Mouse (Mus musculus): ENCODE measurements around the gene Ticam1. TPM values are rescaled to one million over a fixed set of nuclear protein-coding genes. Genes with fewer than 3 reads are reported as not detected.

Ticam1 gene
- total and polyA plus RNA-seq, 3 experiments: 6.4 to 18.6 (median 17.6) TPM

GRCm38 (mm10) chr17:56219805-56220204 is 56.8 kb downstream of the Ticam1 start:
- TF ChIP-seq ELF1 (IDR thresholded peaks at IDR 0.05; ENCODE audit: low read depth, low read length): no peak
- no peak for TF ChIP-seq MAFK (IDR thresholded peaks at IDR 0.05; ENCODE audit: insufficient replicate concordance, low read length)
- TF ChIP-seq E2F4 (IDR thresholded peaks at IDR 0.05; ENCODE audit: insufficient replicate concordance, low read depth, low read length): no peak
- no peak for TF ChIP-seq BHLHE40 (IDR thresholded peaks at IDR 0.05; ENCODE audit: low read depth, low read length)
- TF ChIP-seq ZKSCAN1 (IDR thresholded peaks at IDR 0.05; ENCODE audit: borderline replicate concordance, low read depth, low read length): no peak
- TF ChIP-seq SMC3 (IDR thresholded peaks at IDR 0.05; ENCODE audit: low read depth, low read length): no peak
- no peak for TF ChIP-seq NELFE (IDR thresholded peaks at IDR 0.05; ENCODE audit: low read depth, low read length)
- TF ChIP-seq UBTF (IDR thresholded peaks at IDR 0.05; ENCODE audit: low read depth, low read length): no peak
- TF ChIP-seq JUND (conservative IDR thresholded peaks at IDR 0.05; ENCODE audit: low read depth, low read length): no peak
- no peak for TF ChIP-seq ZC3H11A (IDR thresholded peaks at IDR 0.05; ENCODE audit: low read depth, low read length)
- no peak for TF ChIP-seq TBP (conservative IDR thresholded peaks at IDR 0.05; ENCODE audit: low read depth, low read length)
- TF ChIP-seq MAX (IDR thresholded peaks at IDR 0.05; ENCODE audit: low read length): no peak
- TF ChIP-seq CTCF (conservative IDR thresholded peaks at IDR 0.05 in 1 of 2, IDR thresholded peaks at IDR 0.05 in 1 of 2; ENCODE audit: low read depth in 2 of 2, low read length in 2 of 2): no peak
- no peak for TF ChIP-seq MEF2A (IDR thresholded peaks at IDR 0.05; ENCODE audit: borderline replicate concordance, low read depth, low read length)
- no peak for TF ChIP-seq CHD2 (IDR thresholded peaks at IDR 0.05; ENCODE audit: low read length)
- no peak for TF ChIP-seq RCOR1 (conservative IDR thresholded peaks at IDR 0.05; ENCODE audit: low read depth, low read length)
- peaks cover 24% of the 10 kb centered on the region for H3K27me3 ChIP-seq (replicated peaks)
- H3K9me3 ChIP-seq (replicated peaks; ENCODE audit: low read length): no peaks in the 10 kb centered on the region
- peaks cover 10 to 32% of the 10 kb centered on the region in 2 experiments for H3K4me1 ChIP-seq (ENCODE audit: control insufficient read depth in 1 of 2, insufficient read depth in 2 of 2)
- no peak overlapping the region for H3K27ac ChIP-seq (ENCODE audit: insufficient read depth, low read depth)
- H3K4me3 ChIP-seq (replicated peaks in 1 of 3; ENCODE audit: low read depth in 2 of 3, low read length in 2 of 3, poor library complexity in 1 of 3): no peak overlapping the region
- peaks cover 0 to 21% of the 10 kb centered on the region in 2 experiments for H3K36me3 ChIP-seq (replicated peaks in 1 of 2; ENCODE audit: control insufficient read depth in 1 of 2, insufficient read depth in 1 of 2, low read length in 1 of 2)
- no peak overlapping the region; the same call in 1 of the 2 replicates for H3K4me2 ChIP-seq (ENCODE audit: insufficient read depth, low read depth, poor library complexity, severe bottlenecking)
- no peak for DNase-seq (ENCODE audit: extremely low read depth)
- dilution Hi-C loops (cut with MboI; ENCODE audit: extremely low pct_ligation_motif_present, extremely low pct_unique_long_range_greater_than_20kb, low sequenced_read_pairs) (no loop called here), in situ Hi-C loops (cut with MboI; ENCODE audit: low pct_ligation_motif_present, low pct_unique_long_range_greater_than_20kb, low sequenced_read_pairs) (no loop called here)
- no peaks in the 10 kb centered on the region for H3K79me2 ChIP-seq (replicated peaks; ENCODE audit: control insufficient read depth, extremely low read depth, insufficient read depth, poor library complexity, severe bottlenecking)
- H3K9ac ChIP-seq (ENCODE audit: insufficient read depth, low read depth): no peak overlapping the region

Other genes with a start within 250 kb of the Ticam1 start
- 29.3 and 33.5 TPM in 2 replicates for gene Sh3gl1, start 240.2 kb downstream of the Ticam1 start, total RNA-seq (2012; rRNA removed)
- 38.0 and 39.4 TPM in 2 replicates for gene Sh3gl1, start 240.2 kb downstream of the Ticam1 start, total RNA-seq (2014; rRNA removed)
- 32.1 and 39.0 TPM in 2 replicates for gene Sh3gl1, start 240.2 kb downstream of the Ticam1 start, polyA plus RNA-seq (2012; ENCODE audit: insufficient read length, low read depth)
- gene Chaf1a, start 236.3 kb downstream of the Ticam1 start, total RNA-seq (2012; rRNA removed): 39.3 and 55.0 TPM in 2 replicates
- 18.4 and 18.6 TPM in 2 replicates for gene Chaf1a, start 236.3 kb downstream of the Ticam1 start, total RNA-seq (2014; rRNA removed)
- 97.1 and 135 TPM in 2 replicates for gene Chaf1a, start 236.3 kb downstream of the Ticam1 start, polyA plus RNA-seq (2012; ENCODE audit: insufficient read length, low read depth)
- 26.8 and 27.8 TPM in 2 replicates for gene Ubxn6, start 201.8 kb downstream of the Ticam1 start, total RNA-seq (2012; rRNA removed)
- 23.9 and 29.1 TPM in 2 replicates for gene Ubxn6, start 201.8 kb downstream of the Ticam1 start, total RNA-seq (2014; rRNA removed)
- gene Ubxn6, start 201.8 kb downstream of the Ticam1 start, polyA plus RNA-seq (2012; ENCODE audit: insufficient read length, low read depth): 24.6 and 26.9 TPM in 2 replicates
- 68.9 and 79.9 TPM in 2 replicates for gene Hdgfl2, start 197.2 kb downstream of the Ticam1 start, total RNA-seq (2012; rRNA removed)
- gene Hdgfl2, start 197.2 kb downstream of the Ticam1 start, total RNA-seq (2014; rRNA removed): 35.3 and 41.1 TPM in 2 replicates
- 93.6 and 126 TPM in 2 replicates for gene Hdgfl2, start 197.2 kb downstream of the Ticam1 start, polyA plus RNA-seq (2012; ENCODE audit: insufficient read length, low read depth)
- gene Plin4, start 167.0 kb downstream of the Ticam1 start, total RNA-seq (2012; rRNA removed): 0.04 TPM in 2 replicates
- not detected in 2 replicates for gene Plin4, start 167.0 kb downstream of the Ticam1 start, total RNA-seq (2014; rRNA removed)
- gene Plin4, start 167.0 kb downstream of the Ticam1 start, polyA plus RNA-seq (2012; ENCODE audit: insufficient read length, low read depth): 0.04 TPM in 1 of 2 replicates, not detected in the other
- 0.04 TPM in 1 of 2 replicates, not detected in the other for gene Plin5, start 159.2 kb downstream of the Ticam1 start, total RNA-seq (2012; rRNA removed)
- gene Plin5, start 159.2 kb downstream of the Ticam1 start, total RNA-seq (2014; rRNA removed): not detected in 2 replicates
- not detected in 2 replicates for gene Plin5, start 159.2 kb downstream of the Ticam1 start, polyA plus RNA-seq (2012; ENCODE audit: insufficient read length, low read depth)
- not detected in 2 replicates for gene Lrg1, start 154.8 kb downstream of the Ticam1 start, total RNA-seq (2012; rRNA removed)
- gene Lrg1, start 154.8 kb downstream of the Ticam1 start, total RNA-seq (2014; rRNA removed): not detected in 2 replicates
- gene Lrg1, start 154.8 kb downstream of the Ticam1 start, polyA plus RNA-seq (2012; ENCODE audit: insufficient read length, low read depth): not detected in 2 replicates
- gene Sema6b, start 136.4 kb downstream of the Ticam1 start, total RNA-seq (2012; rRNA removed): 1.5 and 2.2 TPM in 2 replicates
- gene Sema6b, start 136.4 kb downstream of the Ticam1 start, total RNA-seq (2014; rRNA removed): 0.71 and 0.78 TPM in 2 replicates
- gene Sema6b, start 136.4 kb downstream of the Ticam1 start, polyA plus RNA-seq (2012; ENCODE audit: insufficient read length, low read depth): 1.3 TPM in 2 replicates
- gene Tnfaip8l1, start 114.3 kb downstream of the Ticam1 start, total RNA-seq (2012; rRNA removed): 1.9 and 2.4 TPM in 2 replicates
- 2.0 and 2.6 TPM in 2 replicates for gene Tnfaip8l1, start 114.3 kb downstream of the Ticam1 start, total RNA-seq (2014; rRNA removed)
- gene Tnfaip8l1, start 114.3 kb downstream of the Ticam1 start, polyA plus RNA-seq (2012; ENCODE audit: insufficient read length, low read depth): 1.6 and 1.9 TPM in 2 replicates
- gene Mydgf, start 92.9 kb downstream of the Ticam1 start, total RNA-seq (2012; rRNA removed): 101 and 106 TPM in 2 replicates
- 85.0 and 85.5 TPM in 2 replicates for gene Mydgf, start 92.9 kb downstream of the Ticam1 start, total RNA-seq (2014; rRNA removed)
- gene Mydgf, start 92.9 kb downstream of the Ticam1 start, polyA plus RNA-seq (2012; ENCODE audit: insufficient read length, low read depth): 61.1 and 76.0 TPM in 2 replicates
- 23.0 and 23.5 TPM in 2 replicates for gene Dpp9, start 57.9 kb downstream of the Ticam1 start, total RNA-seq (2012; rRNA removed)
- 13.5 and 13.8 TPM in 2 replicates for gene Dpp9, start 57.9 kb downstream of the Ticam1 start, total RNA-seq (2014; rRNA removed)
- gene Dpp9, start 57.9 kb downstream of the Ticam1 start, polyA plus RNA-seq (2012; ENCODE audit: insufficient read length, low read depth): 34.9 and 37.9 TPM in 2 replicates
- 26.0 and 28.0 TPM in 2 replicates for gene Fem1a, start 20.0 kb downstream of the Ticam1 start, total RNA-seq (2012; rRNA removed)
- 14.9 and 17.5 TPM in 2 replicates for gene Fem1a, start 20.0 kb downstream of the Ticam1 start, total RNA-seq (2014; rRNA removed)
- 14.7 and 16.6 TPM in 2 replicates for gene Fem1a, start 20.0 kb downstream of the Ticam1 start, polyA plus RNA-seq (2012; ENCODE audit: insufficient read length, low read depth)
- 18.8 and 23.3 TPM in 2 replicates for gene Plin3, start 16.1 kb upstream of the Ticam1 start, total RNA-seq (2012; rRNA removed)
- gene Plin3, start 16.1 kb upstream of the Ticam1 start, total RNA-seq (2014; rRNA removed): 17.0 and 17.3 TPM in 2 replicates
- 17.9 and 18.5 TPM in 2 replicates for gene Plin3, start 16.1 kb upstream of the Ticam1 start, polyA plus RNA-seq (2012; ENCODE audit: insufficient read length, low read depth)
- gene Arrdc5, start 23.5 kb upstream of the Ticam1 start, total RNA-seq (2012; rRNA removed): not detected in 2 replicates
- gene Arrdc5, start 23.5 kb upstream of the Ticam1 start, total RNA-seq (2014; rRNA removed): not detected in 2 replicates
- 0.23 TPM in 1 of 2 replicates, not detected in the other for gene Arrdc5, start 23.5 kb upstream of the Ticam1 start, polyA plus RNA-seq (2012; ENCODE audit: insufficient read length, low read depth)
- gene Uhrf1, start 26.5 kb upstream of the Ticam1 start, total RNA-seq (2012; rRNA removed): 220 and 249 TPM in 2 replicates
- 144 and 161 TPM in 2 replicates for gene Uhrf1, start 26.5 kb upstream of the Ticam1 start, total RNA-seq (2014; rRNA removed)
- 184 and 249 TPM in 2 replicates for gene Uhrf1, start 26.5 kb upstream of the Ticam1 start, polyA plus RNA-seq (2012; ENCODE audit: insufficient read length, low read depth)
- 12.5 and 19.5 TPM in 2 replicates for gene Kdm4b, start 49.3 kb upstream of the Ticam1 start, total RNA-seq (2012; rRNA removed)
- gene Kdm4b, start 49.3 kb upstream of the Ticam1 start, total RNA-seq (2014; rRNA removed): 9.8 and 12.3 TPM in 2 replicates
- gene Kdm4b, start 49.3 kb upstream of the Ticam1 start, polyA plus RNA-seq (2012; ENCODE audit: insufficient read length, low read depth): 10.5 and 14.2 TPM in 2 replicates
- gene Ptprs, start 199.7 kb upstream of the Ticam1 start, total RNA-seq (2012; rRNA removed): 31.6 and 41.1 TPM in 2 replicates
- gene Ptprs, start 199.7 kb upstream of the Ticam1 start, total RNA-seq (2014; rRNA removed): 10.4 and 11.3 TPM in 2 replicates
- gene Ptprs, start 199.7 kb upstream of the Ticam1 start, polyA plus RNA-seq (2012; ENCODE audit: insufficient read length, low read depth): 20.7 and 27.0 TPM in 2 replicates
- not detected in 2 replicates for gene Znrf4, start 235.6 kb upstream of the Ticam1 start, total RNA-seq (2012; rRNA removed)
- gene Znrf4, start 235.6 kb upstream of the Ticam1 start, total RNA-seq (2014; rRNA removed): not detected in 2 replicates
- not detected in 2 replicates for gene Znrf4, start 235.6 kb upstream of the Ticam1 start, polyA plus RNA-seq (2012; ENCODE audit: insufficient read length, low read depth)

All from CH12.LX (cell line).